Mouse (Mus musculus) heart, embryonic 16.5 days (tissue): ENCODE measurements at regions not wholly inside any gene's neighbourhood (a gene's known extent, or its start where the extent isn't known, plus 50 kb on each side); places are given as distances from the start of the nearest gene placed in this dataset.
A peak's percentile ranks its signal among the peaks of the same experiment; 100 is the strongest.

Experiments
- ATAC-seq: fragments of 200-750 bp; cut with Nextera tagmentation; replicated peaks from 2 replicates; pipeline ENCODE4 v1.8.0; 2017; ENCODE audit warnings: moderate number of reproducible peaks; ENCODE audit not compliant: insufficient read depth, low FRiP score; ENCODE audit errors: extremely low read depth
- H3K27ac ChIP-seq: fragments of 300-500 bp; sonication (generic); 2 replicates; pipeline ENCODE4 v1.5.1; 2014; ENCODE audit warnings: mild to moderate bottlenecking, low read length, control low read depth, moderate library complexity
- H3K27me3 ChIP-seq: fragments of 300-500 bp; sonication (generic); 2 replicates; pipeline ENCODE4 v1.6.1; 2014; ENCODE audit warnings: low read length, mixed read lengths; ENCODE audit not compliant: control insufficient read depth, insufficient read depth
- H3K36me3 ChIP-seq: fragments of 300-500 bp; sonication (generic); 2 replicates; pipeline ENCODE4 v1.6.1; 2014; ENCODE audit not compliant: control insufficient read depth, insufficient read depth
- H3K4me1 ChIP-seq: fragments of 300-500 bp; sonication (generic); 2 replicates; pipeline ENCODE4 v1.6.1; 2014; ENCODE audit warnings: low read length, mixed read lengths; ENCODE audit not compliant: control insufficient read depth, insufficient read depth
- H3K4me2 ChIP-seq: fragments of 300-500 bp; sonication (generic); 2 replicates; pipeline ENCODE4 v1.6.1; 2014; ENCODE audit warnings: low read depth, mild to moderate bottlenecking, control low read depth, low read length
- H3K4me3 ChIP-seq: fragments of 300-500 bp; sonication (generic); 2 replicates; pipeline ENCODE4 v1.5.1; 2014; ENCODE audit warnings: mild to moderate bottlenecking, control low read depth, low read length
- H3K9ac ChIP-seq: fragments of 300-500 bp; sonication (generic); 2 replicates; pipeline ENCODE4 v1.6.1; 2014; ENCODE audit warnings: low read length, control low read depth
- H3K9me3 ChIP-seq: fragments of 300-500 bp; sonication (generic); replicated peaks from 2 replicates; pipeline ENCODE4 v1.6.1; 2016; ENCODE audit warnings: low read length; ENCODE audit not compliant: control insufficient read depth
- WGBS: fragments of 180-500 bp; shearing (Covaris S2); extraction: QIAGEN DNeasy Blood & Tissue Kit; methylation state at CpG from one replicate; pipeline ENCODE4 v1.1.7; 2014; 5-methylcytosine and 5-hydroxymethylcytosine counted together

DNA sequence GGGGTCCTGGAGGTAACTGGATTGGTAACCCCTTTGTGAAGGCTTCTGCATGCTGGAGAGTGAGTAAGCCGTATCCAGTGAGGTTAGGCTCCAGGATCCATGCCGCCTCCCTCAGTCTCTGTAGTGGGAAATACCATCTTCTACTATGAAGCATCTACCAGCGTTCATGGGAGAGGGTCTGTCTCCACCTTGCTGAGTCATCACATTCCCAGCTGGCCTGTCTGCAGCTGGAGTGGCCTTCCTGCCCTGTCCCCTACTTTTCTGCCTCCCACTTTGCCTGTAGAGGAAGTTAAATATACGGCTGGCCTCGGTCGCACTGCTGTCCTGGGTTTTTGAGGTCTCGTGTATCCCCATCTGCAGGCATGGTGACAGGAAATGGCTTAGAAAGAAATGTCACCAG is 78.0 kb upstream of the Sec14l1 start:
- H3K36me3 ChIP-seq: no peaks in the 10 kb centered on the region
- H3K4me2 ChIP-seq: no peak overlapping the region
- H3K4me3 ChIP-seq: no peak overlapping the region
- no peaks in the 10 kb centered on the region for H3K4me1 ChIP-seq
- no peak overlapping the region for H3K27ac ChIP-seq
- H3K9ac ChIP-seq: no peak overlapping the region
- H3K27me3 ChIP-seq: peaks cover 6% of the 10 kb centered on the region; the same call in 1 of the 2 replicates
- WGBS: 56% methylated on average over 7 of the region's 7 CpGs
- no peaks in the 10 kb centered on the region for H3K9me3 ChIP-seq
- ATAC-seq: no peak

DNA sequence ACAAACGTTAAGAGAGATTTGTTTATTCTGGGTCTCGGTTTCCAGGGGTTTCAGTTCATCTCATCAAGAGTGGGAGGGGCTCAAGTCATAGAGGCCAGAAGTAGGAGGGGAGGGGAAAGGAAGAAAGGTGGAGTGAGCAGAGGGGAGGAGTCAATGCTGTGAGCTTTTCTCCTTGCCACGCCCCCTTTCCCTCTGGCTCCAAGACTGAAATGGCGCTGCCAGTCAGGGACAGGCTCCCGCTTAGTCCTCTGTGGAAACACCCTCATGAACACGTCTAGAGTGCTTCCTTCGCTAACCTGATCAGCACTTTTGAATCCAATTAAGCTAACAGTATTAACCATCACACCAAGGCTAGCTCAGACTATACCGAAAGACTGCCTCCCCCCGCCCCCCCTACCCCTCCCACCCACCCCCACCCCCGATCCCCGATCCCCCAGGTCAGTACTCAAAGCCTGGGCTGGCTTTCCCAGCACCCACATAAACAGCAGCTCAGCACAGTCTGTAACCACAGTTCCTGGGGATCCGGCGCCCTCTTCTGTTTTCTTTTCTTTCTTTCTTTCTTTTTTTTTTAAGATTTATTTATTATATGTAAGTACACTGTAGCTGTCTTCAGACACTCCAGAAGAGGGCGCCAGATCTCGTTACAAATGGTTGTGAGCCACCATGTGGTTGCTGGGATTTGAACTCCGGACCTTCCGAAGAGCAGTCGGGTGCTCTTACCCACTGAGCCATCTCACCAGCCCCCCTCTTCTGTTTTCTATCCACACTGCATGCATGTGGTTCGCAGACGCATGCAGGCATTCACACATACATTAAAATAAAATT is 76.5 kb upstream of the Sec14l1 start:
- Histone ChIP-seq H3K4me1 (no peaks in the 10 kb centered on the region), H3K9ac (no peak overlapping the region), H3K4me2 (no peak overlapping the region), H3K9me3 (no peaks in the 10 kb centered on the region), H3K27me3 (peaks cover 13% of the 10 kb centered on the region; the same call in 1 of the 2 replicates), H3K36me3 (no peaks in the 10 kb centered on the region), H3K4me3 (no peak overlapping the region), H3K27ac (no peak overlapping the region)
- ATAC-seq: no peak; the same call in 1 of the 2 replicates
- 37% methylated on average over 20 of the region's 20 CpGs for WGBS

DNA sequence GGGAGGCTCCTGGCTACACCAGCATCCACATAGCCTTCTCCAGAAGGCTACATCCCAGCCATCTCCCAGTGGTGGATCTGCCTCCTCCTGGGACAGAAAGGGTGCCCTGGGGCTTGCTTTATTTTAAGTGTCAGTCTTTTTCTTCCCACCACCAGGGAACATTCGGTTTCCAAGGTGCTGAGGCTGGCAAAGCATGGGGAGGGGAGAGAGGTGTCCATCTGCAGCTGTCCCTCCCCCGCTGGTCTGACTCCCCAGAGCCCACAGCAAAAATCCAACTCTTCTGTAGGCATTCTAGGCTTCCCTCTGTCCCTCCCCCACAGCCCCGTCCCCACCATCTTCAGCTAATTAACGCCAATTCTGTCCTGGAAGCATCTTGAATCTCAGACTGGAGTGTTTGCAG is 74.1 kb upstream of the Sec14l1 start:
- no peak for ATAC-seq
- Histone ChIP-seq H3K36me3 (no peaks in the 10 kb centered on the region), H3K9ac (no peak overlapping the region), H3K27me3 (peaks cover 13% of the 10 kb centered on the region; the same call in 1 of the 2 replicates), H3K27ac (no peak overlapping the region), H3K4me2 (no peak overlapping the region), H3K4me3 (no peak overlapping the region), H3K9me3 (no peaks in the 10 kb centered on the region), H3K4me1 (no peaks in the 10 kb centered on the region)
- 18% methylated on average over 4 of the region's 4 CpGs for WGBS

DNA sequence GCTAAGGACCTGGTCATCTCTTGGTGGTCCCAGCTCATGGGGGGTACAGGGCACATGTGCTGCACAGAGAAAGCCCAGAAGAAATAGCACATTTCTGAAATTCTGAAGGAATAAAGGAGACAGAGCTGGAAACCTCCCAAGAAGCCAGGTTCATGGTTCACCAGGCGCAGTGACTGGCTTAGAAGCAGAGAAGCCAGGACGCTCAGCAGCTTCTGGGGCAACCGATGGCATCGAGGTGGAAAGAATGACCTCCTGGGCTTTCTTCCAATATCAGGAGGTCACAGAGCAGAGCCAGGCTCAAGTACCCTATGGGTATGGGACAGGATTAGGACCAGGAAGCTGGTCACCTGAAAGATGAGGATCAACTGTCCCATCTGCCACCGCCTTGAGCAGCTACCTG is 72.6 kb upstream of the Sec14l1 start:
- H3K4me2 ChIP-seq: no peak overlapping the region
- 63% methylated on average over 5 of the region's 5 CpGs for WGBS
- H3K4me3 ChIP-seq: no peak overlapping the region
- peaks cover 9% of the 10 kb centered on the region for H3K4me1 ChIP-seq
- no peaks in the 10 kb centered on the region for H3K36me3 ChIP-seq
- ATAC-seq: no peak
- H3K9ac ChIP-seq: no peak overlapping the region
- H3K9me3 ChIP-seq: no peaks in the 10 kb centered on the region
- H3K27ac ChIP-seq: no peak overlapping the region
- peaks cover 13% of the 10 kb centered on the region; the same call in 1 of the 2 replicates for H3K27me3 ChIP-seq

DNA sequence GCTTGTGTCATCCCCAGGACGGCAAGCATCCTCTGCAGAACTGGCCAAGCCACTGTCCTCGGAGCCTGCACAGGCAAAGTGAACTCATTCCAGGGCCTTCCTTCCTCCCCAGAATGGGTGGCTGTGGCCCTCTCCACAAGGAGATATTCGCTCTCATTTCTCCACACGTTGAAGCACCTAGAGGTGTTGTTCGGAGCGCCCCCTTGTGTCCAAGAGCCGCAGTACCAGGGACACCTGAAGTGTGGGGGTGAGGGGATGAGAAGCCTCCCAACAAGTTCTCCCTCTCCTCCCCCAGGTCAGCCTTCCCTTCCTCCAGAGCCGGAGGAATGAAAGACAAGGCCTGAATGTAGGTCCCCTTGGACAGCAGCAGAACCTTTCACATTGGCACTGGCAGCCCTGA is 71.4 kb upstream of the Sec14l1 start:
- Histone ChIP-seq H3K9me3 (no peaks in the 10 kb centered on the region), H3K4me2 (no peak overlapping the region), H3K9ac (no peak overlapping the region), H3K4me3 (no peak overlapping the region), H3K36me3 (no peaks in the 10 kb centered on the region), H3K4me1 (peaks cover 14% of the 10 kb centered on the region), H3K27ac (no peak overlapping the region), H3K27me3 (peaks cover 13% of the 10 kb centered on the region; the same call in 1 of the 2 replicates)
- no peak for ATAC-seq
- 15% methylated on average over 8 of the region's 8 CpGs for WGBS

DNA sequence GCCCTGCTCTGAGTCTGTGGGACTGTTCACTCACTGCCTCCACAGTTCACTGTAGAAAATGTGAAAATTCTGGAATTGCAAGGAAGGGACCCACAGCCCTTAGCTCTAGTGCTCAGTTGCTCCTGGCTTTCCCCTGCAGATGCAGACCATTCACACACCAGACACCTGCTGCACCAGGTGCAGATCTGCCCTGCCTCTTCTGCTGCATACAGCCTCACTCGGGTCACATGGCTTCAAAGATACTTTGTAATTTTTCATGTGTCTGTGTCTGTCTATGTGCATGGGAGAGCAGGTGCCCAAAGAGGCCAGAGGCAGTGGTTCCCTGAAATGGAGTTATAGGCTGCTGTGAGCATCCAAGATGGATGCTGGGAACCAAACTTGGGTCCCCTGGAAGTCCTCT is 70.2 kb upstream of the Sec14l1 start:
- H3K4me3 ChIP-seq: no peak overlapping the region
- peaks cover 11% of the 10 kb centered on the region; the same call in 1 of the 2 replicates for H3K27me3 ChIP-seq
- no peak overlapping the region for H3K9ac ChIP-seq
- no peak overlapping the region for H3K4me2 ChIP-seq
- H3K4me1 ChIP-seq: peaks cover 14% of the 10 kb centered on the region
- no peak overlapping the region for H3K27ac ChIP-seq
- H3K36me3 ChIP-seq: no peaks in the 10 kb centered on the region
- WGBS: 89% methylated on average over 1 of the region's 1 CpGs
- ATAC-seq: no peak
- no peaks in the 10 kb centered on the region for H3K9me3 ChIP-seq

DNA sequence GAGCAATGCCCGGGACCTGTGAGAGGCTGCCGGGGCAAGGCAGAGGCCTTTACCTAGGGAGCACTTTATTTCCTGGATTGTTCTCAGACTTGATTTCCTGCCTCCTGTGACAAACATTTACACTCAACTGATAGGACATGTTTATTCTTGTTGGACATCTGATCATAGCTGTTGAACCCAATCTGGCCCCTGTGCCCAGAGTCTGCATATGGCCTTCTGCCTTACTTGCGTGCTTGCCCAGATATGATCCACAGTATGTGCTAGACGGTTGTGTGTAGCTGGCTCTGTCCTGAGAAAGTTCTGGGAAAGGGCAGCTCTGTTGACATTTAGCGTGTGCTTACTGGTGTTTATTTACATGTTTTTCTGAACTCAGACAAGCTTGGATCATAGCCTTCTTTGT is 68.3 kb upstream of the Sec14l1 start:
- no peaks in the 10 kb centered on the region for H3K9me3 ChIP-seq
- H3K27ac ChIP-seq: no peak overlapping the region; the same call in 1 of the 2 replicates
- no peak overlapping the region for H3K4me2 ChIP-seq
- 73% methylated on average over 5 of the region's 5 CpGs for WGBS
- H3K36me3 ChIP-seq: no peaks in the 10 kb centered on the region
- H3K4me1 ChIP-seq: peaks cover 14% of the 10 kb centered on the region
- H3K4me3 ChIP-seq: no peak overlapping the region
- H3K27me3 ChIP-seq: peaks cover 7% of the 10 kb centered on the region; the same call in 1 of the 2 replicates
- no peak for ATAC-seq
- no peak overlapping the region for H3K9ac ChIP-seq

DNA sequence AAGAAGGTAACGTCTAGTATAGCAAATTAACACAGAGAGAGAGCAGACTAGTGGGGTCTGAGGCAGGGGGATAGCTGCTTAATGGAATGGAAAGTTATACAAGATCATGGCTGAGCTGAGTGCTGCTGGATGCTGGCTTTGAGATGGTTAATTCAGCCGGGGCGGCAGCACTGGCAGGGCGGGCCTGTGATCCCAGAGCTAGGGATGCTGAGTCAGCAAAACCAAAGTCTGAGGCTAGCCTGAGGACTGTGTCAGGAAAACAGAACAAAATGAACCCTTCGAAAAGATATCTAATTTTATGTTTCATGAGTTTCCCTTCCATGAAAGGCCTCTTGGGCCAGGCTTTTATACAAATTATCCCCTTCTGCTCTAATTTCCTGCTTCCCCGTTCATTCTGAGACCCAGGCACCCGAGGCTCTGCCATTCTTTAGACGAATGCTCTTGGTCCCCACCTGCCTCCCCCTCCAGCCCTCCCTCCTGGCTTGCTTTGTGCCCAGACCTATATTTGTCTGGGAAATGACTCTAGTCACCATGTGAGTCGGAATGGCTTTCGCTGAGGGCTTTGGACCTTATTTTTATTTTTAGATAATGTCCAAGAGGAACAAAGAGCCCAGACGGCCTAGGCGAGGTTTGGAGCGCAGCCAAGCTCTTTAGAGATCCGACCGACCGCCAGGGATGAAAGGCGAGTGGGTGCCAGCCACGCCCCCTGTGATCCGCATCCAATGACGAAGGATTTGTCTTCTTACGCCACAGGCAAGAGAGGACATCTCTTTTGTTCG is 67.6 kb upstream of the Sec14l1 start:
- no peaks in the 10 kb centered on the region for H3K36me3 ChIP-seq
- peak overlapping the region; percentile 27 for H3K9ac ChIP-seq
- H3K27me3 ChIP-seq: peaks cover 4% of the 10 kb centered on the region; the same call in 1 of the 2 replicates
- ATAC-seq: peak; percentile 88
- H3K4me2 ChIP-seq: peak overlapping the region; percentile 17
- H3K9me3 ChIP-seq: no peaks in the 10 kb centered on the region
- 17% methylated on average over 22 of the region's 22 CpGs for WGBS
- peak overlapping the region; percentile 85 for H3K27ac ChIP-seq
- H3K4me3 ChIP-seq: no peak overlapping the region
- H3K4me1 ChIP-seq: peaks cover 14% of the 10 kb centered on the region

DNA sequence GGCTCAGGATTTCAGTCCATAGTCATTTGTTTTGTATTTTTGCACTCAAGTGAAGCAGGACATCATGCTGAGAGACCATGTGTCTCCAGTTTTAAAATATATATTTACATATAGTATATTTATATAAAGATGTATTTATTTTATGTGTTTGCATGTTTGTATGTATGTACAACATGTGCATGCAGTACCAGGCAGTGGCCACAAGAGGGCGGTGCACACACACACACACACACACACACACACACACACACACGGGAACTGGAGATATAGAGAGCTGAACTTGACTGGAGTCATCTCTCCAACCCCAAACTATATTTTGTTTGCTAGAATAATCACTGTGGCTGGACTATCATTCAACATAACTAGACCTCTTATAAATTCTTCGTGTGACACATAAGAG is 66.1 kb upstream of the Sec14l1 start:
- H3K9me3 ChIP-seq: no peaks in the 10 kb centered on the region
- 86% methylated on average over 3 of the region's 3 CpGs for WGBS
- no peak for ATAC-seq
- H3K4me1 ChIP-seq: peaks cover 14% of the 10 kb centered on the region
- H3K4me2 ChIP-seq: no peak overlapping the region
- no peak overlapping the region for H3K4me3 ChIP-seq
- no peak overlapping the region for H3K27ac ChIP-seq
- H3K36me3 ChIP-seq: no peaks in the 10 kb centered on the region
- no peak overlapping the region for H3K9ac ChIP-seq
- no peaks in the 10 kb centered on the region for H3K27me3 ChIP-seq
